Mouse (Mus musculus): ENCODE measurements around the gene Nmnat3. TPM values are rescaled to one million over a fixed set of nuclear protein-coding genes. Genes with fewer than 3 reads are reported as not detected.
"Not testable (repeated sequence)": the region's sequence is repeated elsewhere in the genome, so short reads cannot be mapped to it uniquely, and the experiment has no call there.

Nmnat3 gene
- 2.1 and 2.5 TPM in 2 replicates for polyA plus RNA-seq (2016; fragmentation: Nextera tagmentation; extraction: Ambion mirVana)

GRCm38 (mm10) chr9:98287135-98287534, at the start of gene Nmnat3:
Gene Nmnat3 (plus strand): TSS chr9:98287435.
- not testable (repeated sequence) for H3K36me3 ChIP-seq; H3K4me2 ChIP-seq (replicated peaks); ATAC-seq (ENCODE audit: low FRiP score, low read depth); H3K27me3 ChIP-seq (replicated peaks); H3K9me3 ChIP-seq; H3K9ac ChIP-seq; H3K4me1 ChIP-seq; H3K27ac ChIP-seq; H3K4me3 ChIP-seq
- 76% methylated on average over 6 of the region's 6 CpGs for WGBS

GRCm38 (mm10) chr9:98243481-98243880, 43.8 kb upstream of the Nmnat3 start:
- 78% methylated on average over 2 of the region's 2 CpGs for WGBS
- no peaks in the 10 kb centered on the region for H3K36me3 ChIP-seq
- no peaks in the 10 kb centered on the region for H3K27me3 ChIP-seq (replicated peaks)
- no peaks in the 10 kb centered on the region for H3K9me3 ChIP-seq
- no peak overlapping the region for H3K9ac ChIP-seq
- H3K4me2 ChIP-seq (replicated peaks) = no peak overlapping the region
- no peak for ATAC-seq (ENCODE audit: low FRiP score, low read depth)
- H3K4me1 ChIP-seq = no peaks in the 10 kb centered on the region
- H3K27ac ChIP-seq = no peak overlapping the region
- no peak overlapping the region for H3K4me3 ChIP-seq

- Histone ChIP-seq H3K27me3 (replicated peaks) (no peaks in the 10 kb centered on the region), H3K4me1 (no peaks in the 10 kb centered on the region), H3K27ac (no peak overlapping the region), H3K9me3 (no peaks in the 10 kb centered on the region), H3K4me2 (replicated peaks) (no peak overlapping the region), H3K9ac (no peak overlapping the region), H3K4me3 (no peak overlapping the region), H3K36me3 (no peaks in the 10 kb centered on the region)
- WGBS = 51% methylated on average over 2 of the region's 2 CpGs
- no peak for ATAC-seq (ENCODE audit: low FRiP score, low read depth)
Measured at GRCm38 (mm10) chr9:98244223-98244622, 43.0 kb upstream of the Nmnat3 start.

- no peak for ATAC-seq (ENCODE audit: low FRiP score, low read depth)
- no peaks in the 10 kb centered on the region for H3K4me1 ChIP-seq
- no peaks in the 10 kb centered on the region for H3K27me3 ChIP-seq (replicated peaks)
- H3K36me3 ChIP-seq = no peaks in the 10 kb centered on the region
- no peak overlapping the region for H3K9ac ChIP-seq
- WGBS = 87% methylated on average over 2 of the region's 2 CpGs
- H3K9me3 ChIP-seq = no peaks in the 10 kb centered on the region
- no peak overlapping the region for H3K4me2 ChIP-seq (replicated peaks)
- no peak overlapping the region for H3K4me3 ChIP-seq
- H3K27ac ChIP-seq = no peak overlapping the region
Measured at GRCm38 (mm10) chr9:98245226-98245625, 42.0 kb upstream of the Nmnat3 start.

- Histone ChIP-seq H3K36me3 (no peaks in the 10 kb centered on the region), H3K4me3 (no peak overlapping the region), H3K27me3 (replicated peaks) (no peaks in the 10 kb centered on the region), H3K9me3 (no peaks in the 10 kb centered on the region), H3K4me1 (no peaks in the 10 kb centered on the region), H3K9ac (no peak overlapping the region), H3K4me2 (replicated peaks) (no peak overlapping the region), H3K27ac (no peak overlapping the region)
- 90% methylated on average over 1 of the region's 1 CpGs for WGBS
- no peak for ATAC-seq (ENCODE audit: low FRiP score, low read depth)
Measured at GRCm38 (mm10) chr9:98246351-98246750, 40.9 kb upstream of the Nmnat3 start.

- WGBS = 87% methylated on average over 8 of the region's 8 CpGs
- H3K9ac ChIP-seq = no peak overlapping the region
- ATAC-seq (ENCODE audit: low FRiP score, low read depth) = no peak
- no peaks in the 10 kb centered on the region for H3K36me3 ChIP-seq
- no peaks in the 10 kb centered on the region for H3K9me3 ChIP-seq
- H3K27me3 ChIP-seq (replicated peaks) = no peaks in the 10 kb centered on the region
- no peak overlapping the region for H3K4me3 ChIP-seq
- no peak overlapping the region for H3K27ac ChIP-seq
- H3K4me2 ChIP-seq (replicated peaks) = no peak overlapping the region
- H3K4me1 ChIP-seq = no peaks in the 10 kb centered on the region
Measured at GRCm38 (mm10) chr9:98260210-98260609, 27.0 kb upstream of the Nmnat3 start.

GRCm38 (mm10) chr9:98261461-98262011, 25.7 kb upstream of the Nmnat3 start:
- no peak overlapping the region for H3K9ac ChIP-seq
- no peaks in the 10 kb centered on the region for H3K27me3 ChIP-seq (replicated peaks)
- no peak for ATAC-seq (ENCODE audit: low FRiP score, low read depth)
- 44% methylated on average over 1 of the region's 1 CpGs for WGBS
- H3K27ac ChIP-seq = no peak overlapping the region
- H3K4me2 ChIP-seq (replicated peaks) = no peak overlapping the region
- H3K4me3 ChIP-seq = no peak overlapping the region
- no peaks in the 10 kb centered on the region for H3K36me3 ChIP-seq
- H3K9me3 ChIP-seq = no peaks in the 10 kb centered on the region
- H3K4me1 ChIP-seq = no peaks in the 10 kb centered on the region

GRCm38 (mm10) chr9:98264916-98265315, 22.3 kb upstream of the Nmnat3 start:
- Histone ChIP-seq H3K27me3 (replicated peaks) (no peaks in the 10 kb centered on the region), H3K36me3 (no peaks in the 10 kb centered on the region), H3K4me1 (no peaks in the 10 kb centered on the region), H3K9me3 (no peaks in the 10 kb centered on the region), H3K27ac (no peak overlapping the region), H3K4me2 (replicated peaks) (no peak overlapping the region), H3K9ac (no peak overlapping the region), H3K4me3 (no peak overlapping the region)
- WGBS = 77% methylated on average over 5 of the region's 5 CpGs
- ATAC-seq (ENCODE audit: low FRiP score, low read depth) = no peak

GRCm38 (mm10) chr9:98272734-98273133, 14.5 kb upstream of the Nmnat3 start:
- 73% methylated on average over 5 of the region's 5 CpGs for WGBS
- Histone ChIP-seq H3K27me3 (replicated peaks) (no peaks in the 10 kb centered on the region; the same call in 1 of the 2 replicates), H3K27ac (no peak overlapping the region), H3K4me1 (no peaks in the 10 kb centered on the region), H3K9ac (no peak overlapping the region), H3K36me3 (no peaks in the 10 kb centered on the region), H3K4me2 (replicated peaks) (no peak overlapping the region), H3K9me3 (no peaks in the 10 kb centered on the region), H3K4me3 (no peak overlapping the region)
- ATAC-seq (ENCODE audit: low FRiP score, low read depth) = no peak

- H3K27me3 ChIP-seq (replicated peaks) = no peaks in the 10 kb centered on the region; the same call in 1 of the 2 replicates
- H3K4me2 ChIP-seq (replicated peaks) = no peak overlapping the region
- no peaks in the 10 kb centered on the region for H3K36me3 ChIP-seq
- H3K4me3 ChIP-seq = no peak overlapping the region
- no peak overlapping the region for H3K9ac ChIP-seq
- no peaks in the 10 kb centered on the region for H3K4me1 ChIP-seq
- WGBS = 31% methylated on average over 10 of the region's 10 CpGs
- ATAC-seq (ENCODE audit: low FRiP score, low read depth) = no peak
- no peak overlapping the region for H3K27ac ChIP-seq
- H3K9me3 ChIP-seq = no peaks in the 10 kb centered on the region
Measured at GRCm38 (mm10) chr9:98275080-98275479, 12.2 kb upstream of the Nmnat3 start.

GRCm38 (mm10) chr9:98280162-98280561, 7.1 kb upstream of the Nmnat3 start:
- H3K36me3 ChIP-seq = no peaks in the 10 kb centered on the region
- no peak overlapping the region for H3K27ac ChIP-seq
- H3K4me1 ChIP-seq = no peaks in the 10 kb centered on the region
- H3K27me3 ChIP-seq (replicated peaks) = no peaks in the 10 kb centered on the region; the same call in 1 of the 2 replicates
- no peak overlapping the region for H3K9ac ChIP-seq
- no peak overlapping the region for H3K4me2 ChIP-seq (replicated peaks)
- no peak for ATAC-seq (ENCODE audit: low FRiP score, low read depth)
- WGBS = 70% methylated on average over 5 of the region's 5 CpGs
- H3K4me3 ChIP-seq = no peak overlapping the region
- no peaks in the 10 kb centered on the region for H3K9me3 ChIP-seq

GRCm38 (mm10) chr9:98285606-98286301, 1.5 kb upstream of the Nmnat3 start:
- Histone ChIP-seq H3K9me3 (no peaks in the 10 kb centered on the region), H3K4me3 (no peak overlapping the region), H3K4me2 (replicated peaks) (no peak overlapping the region), H3K9ac (no peak overlapping the region), H3K4me1 (no peaks in the 10 kb centered on the region), H3K36me3 (no peaks in the 10 kb centered on the region), H3K27ac (no peak overlapping the region), H3K27me3 (replicated peaks) (no peaks in the 10 kb centered on the region)
- 86% methylated on average over 9 of the region's 9 CpGs for WGBS
- no peak for ATAC-seq (ENCODE audit: low FRiP score, low read depth)

- Histone ChIP-seq H3K4me3 (no peak overlapping the region), H3K9ac (no peak overlapping the region), H3K27ac (no peak overlapping the region), H3K36me3 (no peaks in the 10 kb centered on the region), H3K9me3 (no peaks in the 10 kb centered on the region), H3K4me2 (replicated peaks) (no peak overlapping the region), H3K27me3 (replicated peaks) (no peaks in the 10 kb centered on the region), H3K4me1 (no peaks in the 10 kb centered on the region)
- ATAC-seq (ENCODE audit: low FRiP score, low read depth) = no peak
Measured at GRCm38 (mm10) chr9:98289665-98290064, 2.4 kb downstream of the Nmnat3 start.
